Mouse (Mus musculus) heart, adult 11 months (tissue): ENCODE data around the gene Obp2b.

Source experiments
- DNase-seq: peaks from one replicate; pipeline ENCODE4 v3.0.0; 2022

The Obp2b gene

DNA sequence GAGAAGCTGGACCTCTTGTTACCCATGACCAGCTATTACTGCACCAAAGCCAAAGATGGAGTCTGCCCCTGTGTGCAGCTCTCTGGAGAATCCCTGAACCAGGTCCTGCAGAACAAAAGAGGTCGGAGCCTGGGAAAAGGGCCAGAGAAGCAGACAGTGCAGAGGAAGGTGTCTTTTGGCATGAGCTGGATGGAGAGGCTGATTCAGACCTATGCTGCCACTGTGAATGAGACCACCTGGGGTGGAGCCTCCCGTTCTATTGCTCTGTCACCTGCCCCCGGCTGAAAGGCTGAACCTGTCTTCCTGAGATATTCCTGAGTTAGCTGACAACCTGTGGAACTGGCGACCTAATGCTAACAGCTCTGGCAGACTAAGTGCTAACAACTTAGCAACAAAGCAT, 44.1 kb downstream of the Obp2b start:
- peak; percentile 84 for DNase-seq

GRCm38 (mm10) chr2:25781957-25782356, 45.1 kb downstream of the Obp2b start, which contains the start of gene Gm13539:
Gene Gm13539 (plus strand): TSS chr2:25782257.
- DNase-seq, result peak; percentile 72

- DNase-seq, result peak; percentile 79
Measured at GRCm38 (mm10) chr2:25785573-25786322, 48.9 kb downstream of the Obp2b start.

- DNase-seq, result peak; percentile 71
Measured at GRCm38 (mm10) chr2:25789092-25789491, 52.3 kb downstream of the Obp2b start.
